Mouse (Mus musculus) heart, embryonic 11.5 days (tissue): ENCODE results near the gene Tasp1. TPM values are rescaled to one million over a fixed set of nuclear protein-coding genes. Genes with fewer than 3 reads are reported as not detected.
"Not testable (repeated sequence)": the region's sequence is repeated elsewhere in the genome, so short reads cannot be mapped to it uniquely, and the experiment has no call there.

Source experiments
- ATAC-seq: fragments of 200-750 bp; cut with Nextera tagmentation; replicated peaks from 2 replicates; pipeline ENCODE4 v1.8.0; 2017; ENCODE audit warnings: moderate library complexity; ENCODE audit not compliant: insufficient number of reproducible peaks, low FRiP score, low TSS enrichment
- H3K27ac ChIP-seq: fragments of 300-500 bp; sonication (generic); 2 replicates; pipeline ENCODE4 v1.5.1; 2014; ENCODE audit warnings: mild to moderate bottlenecking, low read depth, low read length
- H3K27me3 ChIP-seq: fragments of 300-500 bp; sonication (generic); 2 replicates; pipeline ENCODE4 v1.6.1; 2014; ENCODE audit warnings: mild to moderate bottlenecking, low read length, mixed read lengths; ENCODE audit not compliant: control insufficient read depth, insufficient read depth
- H3K36me3 ChIP-seq: fragments of 300-500 bp; sonication (generic); 2 replicates; pipeline ENCODE4 v1.6.1; 2014; ENCODE audit warnings: mild to moderate bottlenecking, low read length, moderate library complexity, mixed read lengths; ENCODE audit not compliant: control insufficient read depth, insufficient read depth
- H3K4me1 ChIP-seq: fragments of 300-500 bp; sonication (generic); 2 replicates; pipeline ENCODE4 v1.6.1; 2014; ENCODE audit warnings: low read length; ENCODE audit not compliant: control insufficient read depth, insufficient read depth
- H3K4me2 ChIP-seq: fragments of 300-500 bp; sonication (generic); 2 replicates; pipeline ENCODE4 v1.6.1; 2014; ENCODE audit warnings: mild to moderate bottlenecking, moderate library complexity
- H3K4me3 ChIP-seq: fragments of 300-500 bp; sonication (generic); 2 replicates; pipeline ENCODE4 v1.5.1; 2014; ENCODE audit warnings: low read depth, low read length
- H3K9ac ChIP-seq: fragments of 300-500 bp; sonication (generic); 2 replicates; pipeline ENCODE4 v1.6.1; 2014; ENCODE audit warnings: mild to moderate bottlenecking, low read depth, low read length, moderate library complexity
- H3K9me3 ChIP-seq: fragments of 300-500 bp; sonication (generic); replicated peaks from 2 replicates; pipeline ENCODE4 v1.6.1; 2016; ENCODE audit warnings: low read length; ENCODE audit not compliant: control insufficient read depth
- WGBS: fragments of 180-500 bp; shearing (Covaris S2); extraction: QIAGEN DNeasy Blood & Tissue Kit; methylation state at CpG from one replicate; pipeline ENCODE4 v1.1.7; 2014; ENCODE audit not compliant: insufficient replicate concordance; 5-methylcytosine and 5-hydroxymethylcytosine counted together
- polyA plus RNA-seq: library from polyadenylated mRNA; unstranded; fragments of >200 nt; fragmentation: Nextera tagmentation; extraction: Ambion mirVana; gene quantifications from 2 replicates; pipeline ENCODE4 v1.2.1, GENCODE M21; 2014

The Tasp1 gene
- polyA plus RNA-seq, 1 experiment from 2014 or later = 14.7 TPM

- ATAC-seq = no peak
- no peak overlapping the region for H3K9ac ChIP-seq
- no peak overlapping the region for H3K4me2 ChIP-seq
- 78% methylated on average over 10 of the region's 10 CpGs for WGBS
- H3K9me3 ChIP-seq = no peaks in the 10 kb centered on the region
- H3K27me3 ChIP-seq = no peaks in the 10 kb centered on the region
- no peak overlapping the region for H3K27ac ChIP-seq
- no peaks in the 10 kb centered on the region for H3K36me3 ChIP-seq
- H3K4me3 ChIP-seq = no peak overlapping the region
- H3K4me1 ChIP-seq = no peaks in the 10 kb centered on the region
Observed at GRCm38 (mm10) chr2:139934577-139934976, 132.0 kb downstream of the Tasp1 start.

- Histone ChIP-seq H3K27me3 (no peaks in the 10 kb centered on the region), H3K9ac (no peak overlapping the region), H3K4me1 (no peaks in the 10 kb centered on the region), H3K4me3 (no peak overlapping the region), H3K27ac (no peak overlapping the region), H3K36me3 (no peaks in the 10 kb centered on the region), H3K9me3 (no peaks in the 10 kb centered on the region), H3K4me2 (no peak overlapping the region)
- 80% methylated on average over 4 of the region's 4 CpGs for WGBS
- no peak for ATAC-seq
Observed at GRCm38 (mm10) chr2:139934033-139934572, 132.5 kb downstream of the Tasp1 start.

GRCm38 (mm10) chr2:139932211-139932610, 134.4 kb downstream of the Tasp1 start:
- Histone ChIP-seq H3K4me3 (no peak overlapping the region), H3K4me1 (no peaks in the 10 kb centered on the region), H3K27me3 (no peaks in the 10 kb centered on the region), H3K36me3 (no peaks in the 10 kb centered on the region), H3K27ac (no peak overlapping the region), H3K9ac (no peak overlapping the region), H3K9me3 (no peaks in the 10 kb centered on the region), H3K4me2 (no peak overlapping the region)
- 78% methylated on average over 2 of the region's 2 CpGs for WGBS
- no peak for ATAC-seq

GRCm38 (mm10) chr2:139924937-139925336, 141.7 kb downstream of the Tasp1 start:
- ATAC-seq = no peak
- Histone ChIP-seq H3K4me1 (no peaks in the 10 kb centered on the region), H3K4me2 (no peak overlapping the region), H3K27me3 (no peaks in the 10 kb centered on the region), H3K9ac (no peak overlapping the region), H3K27ac (no peak overlapping the region), H3K36me3 (no peaks in the 10 kb centered on the region), H3K4me3 (no peak overlapping the region), H3K9me3 (no peaks in the 10 kb centered on the region)
- 15% methylated on average over 1 of the region's 1 CpGs for WGBS

DNA sequence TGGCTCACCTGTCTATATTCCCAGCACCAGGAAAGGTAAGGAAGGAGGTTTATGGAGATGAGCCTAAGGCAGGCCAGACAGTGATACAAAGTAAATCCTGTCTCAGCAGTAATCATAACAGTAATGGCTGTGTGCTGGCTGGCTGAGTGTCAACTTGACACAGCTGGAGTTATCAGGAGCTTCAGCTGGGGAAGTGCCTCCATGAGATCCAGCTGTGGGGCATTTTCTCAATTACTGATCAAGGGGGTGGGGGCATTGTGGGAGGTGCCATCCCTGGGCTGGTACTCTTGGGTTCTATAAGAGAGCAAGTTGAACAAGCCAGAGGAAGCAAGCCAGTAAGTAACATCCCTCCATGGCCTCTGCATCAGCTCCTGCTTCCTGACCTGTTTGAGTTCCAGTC, 145.2 kb downstream of the Tasp1 start:
- not testable (repeated sequence) for H3K27ac ChIP-seq, H3K27me3 ChIP-seq, H3K4me2 ChIP-seq, ATAC-seq, H3K36me3 ChIP-seq, H3K9ac ChIP-seq, H3K9me3 ChIP-seq, H3K4me3 ChIP-seq, H3K4me1 ChIP-seq

- Histone ChIP-seq H3K4me1 (no peaks in the 10 kb centered on the region), H3K27me3 (no peaks in the 10 kb centered on the region), H3K9me3 (no peaks in the 10 kb centered on the region), H3K36me3 (no peaks in the 10 kb centered on the region), H3K4me3 (no peak overlapping the region), H3K4me2 (no peak overlapping the region), H3K9ac (no peak overlapping the region), H3K27ac (no peak overlapping the region)
- 63% methylated on average over 2 of the region's 2 CpGs for whole genome bisulfite sequencing
- no peak for ATAC-seq
Observed at GRCm38 (mm10) chr2:139919757-139920156, 146.8 kb downstream of the Tasp1 start.

DNA sequence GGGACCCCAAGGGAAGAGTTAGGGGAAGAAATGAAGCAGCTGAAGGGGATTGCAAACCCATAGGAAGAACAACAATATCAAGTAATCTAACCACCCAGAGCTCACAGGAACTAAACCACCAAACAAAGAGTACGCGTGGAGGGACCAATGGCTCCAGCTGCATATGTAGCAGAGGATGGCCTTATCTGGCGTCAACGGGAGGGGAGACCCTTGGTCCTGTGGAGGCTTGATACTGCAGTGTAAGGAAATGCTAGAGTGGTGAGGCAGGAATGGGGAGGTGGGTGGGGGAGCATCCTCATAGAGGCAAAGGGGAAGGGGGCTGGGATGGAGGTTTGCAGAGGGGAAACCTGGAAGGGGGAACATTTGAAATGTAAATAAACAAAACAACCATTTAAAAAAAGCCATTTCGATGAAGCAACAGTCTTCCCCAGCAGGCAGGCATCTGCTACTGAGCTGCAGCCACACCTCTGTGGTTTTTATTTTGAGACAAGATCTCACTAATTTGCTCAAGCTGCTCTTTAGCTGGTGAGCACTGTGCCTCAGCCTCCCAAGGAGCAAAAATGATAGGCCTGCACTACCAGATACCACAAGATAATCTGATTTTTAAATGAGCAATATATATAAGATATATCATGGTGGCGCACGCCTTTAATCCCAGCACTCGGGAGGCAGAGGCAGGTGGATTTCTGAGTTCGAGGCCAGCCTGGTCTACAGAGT, 160.0 kb downstream of the Tasp1 start:
- 74% methylated on average over 9 of the region's 9 CpGs for WGBS
- ATAC-seq = no peak
- H3K9me3 ChIP-seq = no peaks in the 10 kb centered on the region

DNA sequence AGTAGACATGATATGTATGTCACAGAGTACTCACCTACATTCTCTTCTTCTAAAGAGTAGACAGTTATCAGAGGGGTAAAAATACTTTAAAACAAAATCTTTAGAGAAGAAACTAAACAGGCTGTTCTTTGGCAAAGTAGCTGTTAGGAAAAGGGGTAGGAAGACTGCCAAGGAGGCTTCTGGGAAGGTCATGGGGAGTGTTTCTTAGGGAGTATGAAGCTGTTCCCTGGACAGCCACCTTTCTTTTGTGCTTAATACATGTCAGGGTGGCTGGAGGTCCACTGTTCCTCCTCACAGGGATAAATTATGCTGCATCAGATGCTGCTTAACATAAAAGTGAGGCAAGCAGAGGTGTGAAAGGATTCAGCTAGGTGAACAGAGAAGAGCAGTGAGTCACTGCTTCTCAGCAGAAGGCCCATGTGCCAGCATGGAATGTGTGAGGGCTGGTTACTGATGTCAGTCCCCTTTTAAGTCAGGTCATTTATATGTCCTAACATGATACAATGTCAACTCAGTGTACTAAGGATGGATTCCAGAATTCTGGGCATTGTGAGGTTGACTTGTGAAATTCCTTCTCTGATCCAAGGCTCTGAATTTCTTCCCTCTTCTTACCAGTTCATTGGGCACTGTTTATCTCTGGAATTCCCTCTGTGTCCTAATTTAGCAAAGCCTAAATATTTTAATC, 175.1 kb downstream of the Tasp1 start:
- no peaks in the 10 kb centered on the region for H3K4me1 ChIP-seq
- no peaks in the 10 kb centered on the region for H3K36me3 ChIP-seq
- H3K4me2 ChIP-seq = no peak overlapping the region
- H3K27ac ChIP-seq = no peak overlapping the region
- ATAC-seq = no peak
- no peaks in the 10 kb centered on the region for H3K27me3 ChIP-seq
- no peak overlapping the region for H3K4me3 ChIP-seq
- no peaks in the 10 kb centered on the region for H3K9me3 ChIP-seq
- no peak overlapping the region for H3K9ac ChIP-seq

More for the DNA sequence above, 160.0 kb downstream of the Tasp1 start:
- Histone ChIP-seq H3K4me3 (no peak overlapping the region), H3K27me3 (no peaks in the 10 kb centered on the region), H3K9ac (no peak overlapping the region), H3K4me2 (no peak overlapping the region), H3K36me3 (no peaks in the 10 kb centered on the region), H3K4me1 (no peaks in the 10 kb centered on the region), H3K27ac (no peak overlapping the region)

DNA sequence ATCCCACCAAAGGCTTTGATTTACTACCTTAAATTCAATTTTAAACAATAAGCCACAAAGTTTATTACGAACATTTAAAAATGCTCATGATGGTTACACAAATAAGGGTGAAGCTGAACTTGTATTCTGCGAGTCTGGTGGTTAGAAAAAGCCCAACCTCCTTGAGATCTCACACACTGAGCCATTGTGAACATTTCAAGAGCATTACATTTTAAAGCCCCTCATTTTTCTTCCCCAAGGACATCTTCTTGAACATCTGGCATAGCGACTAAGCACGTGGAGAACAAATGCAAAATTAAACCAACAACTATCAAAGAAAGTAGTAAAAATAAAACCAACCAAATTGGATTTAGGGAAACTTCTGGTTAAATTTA, 182.4 kb downstream of the Tasp1 start:
- Histone ChIP-seq H3K27ac (no peak overlapping the region), H3K9me3 (no peaks in the 10 kb centered on the region), H3K36me3 (no peaks in the 10 kb centered on the region), H3K9ac (no peak overlapping the region), H3K4me3 (no peak overlapping the region), H3K4me2 (no peak overlapping the region), H3K27me3 (no peaks in the 10 kb centered on the region), H3K4me1 (no peaks in the 10 kb centered on the region)
- no peak for ATAC-seq
- WGBS = 82% methylated on average over 4 of the region's 4 CpGs
